Comparison of ENCODE assay signal across 13 mouse cellular contexts in the genomic region with DNA sequence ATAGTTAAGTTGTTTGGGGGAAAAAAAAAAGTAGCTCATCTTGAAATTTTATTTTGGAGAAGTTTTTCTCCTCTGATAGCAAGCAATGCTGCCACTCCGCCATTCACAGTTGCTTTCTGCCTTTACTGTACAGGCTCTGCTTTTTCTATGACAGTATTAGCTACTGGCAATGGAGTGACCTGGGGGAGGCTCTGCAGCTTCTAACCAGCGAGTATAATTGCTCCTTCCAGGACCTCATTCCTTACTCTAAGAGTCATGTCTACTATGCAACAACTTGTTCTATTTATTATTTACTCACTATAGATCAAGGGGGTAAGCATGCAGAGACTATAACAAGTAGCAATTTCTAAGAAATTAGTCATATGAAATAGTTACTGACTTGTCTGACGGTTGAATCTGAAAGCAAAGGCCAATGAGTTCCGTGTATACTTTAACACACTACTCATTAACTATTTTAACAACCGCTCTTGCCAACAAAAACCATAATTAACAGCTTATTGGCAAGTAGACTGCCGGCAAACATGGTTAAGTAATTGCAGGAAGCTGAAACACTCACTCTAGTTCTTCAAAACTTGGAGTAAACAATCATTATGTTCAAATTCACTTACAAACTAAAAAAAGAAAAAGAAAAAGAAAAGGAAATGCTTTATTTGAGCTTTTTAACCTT.
"Had no signal": no experiment of that assay in that cellular context is flagged by ENCODE, and none has a peak within 500 bp of the region (broad histone marks: within the 10 kb centered on the region; RNA-seq: fewer than 3 reads in every experiment).

No protein-coding gene starts in this region.

- H3K4me1 ChIP-seq: midbrain, embryonic 10.5 days had no signal

- H3K27me3 ChIP-seq: neural tube, embryonic 15.5 days had no signal

- H3K9me3 ChIP-seq: midbrain, embryonic 10.5 days; neural tube, embryonic 15.5 days had no signal

- H3K4me2 ChIP-seq: neural tube, embryonic 15.5 days had no signal

- DNase-seq: lung, adult 2 months; lung, postnatal 4 days; midbrain, embryonic 14.5 days; right cerebral cortex, adult 18-20 months; thymus, postnatal 4 days had no signal

- H3K9ac ChIP-seq: liver, embryonic 14.5 days; neural tube, embryonic 15.5 days had no signal

- ATAC-seq: intestine, postnatal 0 days; lung, postnatal 0 days had no signal

- H3K27ac ChIP-seq: left cerebral cortex, adult 2 months; liver, embryonic 14.5 days; midbrain, embryonic 10.5 days; neural tube, embryonic 15.5 days; stomach, postnatal 0 days had no signal

- H3K4me3 ChIP-seq: left cerebral cortex, adult 2 months; midbrain, embryonic 10.5 days; myocyte; neural tube, embryonic 15.5 days had no signal

- H3K36me3 ChIP-seq: midbrain, embryonic 10.5 days; neural tube, embryonic 15.5 days had no signal
